Mouse (Mus musculus) hindbrain, postnatal 0 days (tissue): ENCODE measurements around the gene Zfp788. TPM values are rescaled to one million over a fixed set of nuclear protein-coding genes. Genes with fewer than 3 reads are reported as not detected.
"Not testable (repeated sequence)": the region's sequence is repeated elsewhere in the genome, so short reads cannot be mapped to it uniquely, and the experiment has no call there.

Experiments
- ATAC-seq: fragments of 200-750 bp; cut with Nextera tagmentation; 2 replicates; pipeline ENCODE4 v1.8.0; 2017; ENCODE audit warnings: mild to moderate bottlenecking, moderate TSS enrichment, moderate library complexity
- DNase-seq: peaks from one replicate; pipeline ENCODE4 v3.0.0-alpha.2; 2015; ENCODE audit warnings: low spot score
- H3K27ac ChIP-seq: fragments of 300-500 bp; sonication (generic); 2 replicates; pipeline ENCODE4 v1.5.1; 2014; ENCODE audit warnings: mild to moderate bottlenecking
- H3K27me3 ChIP-seq: fragments of 300-500 bp; sonication (generic); 2 replicates; pipeline ENCODE4 v1.6.1; 2014; ENCODE audit warnings: low read length, mixed read lengths; ENCODE audit not compliant: insufficient read depth
- H3K36me3 ChIP-seq: fragments of 300-500 bp; sonication (generic); 2 replicates; pipeline ENCODE4 v1.6.1; 2014; ENCODE audit warnings: low read length, mixed read lengths; ENCODE audit not compliant: insufficient read depth
- H3K4me1 ChIP-seq: fragments of 300-500 bp; sonication (generic); 2 replicates; pipeline ENCODE4 v1.6.1; 2014; ENCODE audit warnings: antibody characterized with exemption, low read length, mixed read lengths; ENCODE audit not compliant: insufficient read depth
- H3K4me2 ChIP-seq: fragments of 300-500 bp; sonication (generic); 2 replicates; pipeline ENCODE4 v1.6.1; 2014; ENCODE audit warnings: low read depth, mild to moderate bottlenecking, low read length, moderate library complexity, mixed read lengths
- H3K4me3 ChIP-seq: fragments of 300-500 bp; sonication (generic); 2 replicates; pipeline ENCODE4 v1.5.1; 2014; ENCODE audit warnings: low read length
- H3K9ac ChIP-seq: fragments of 300-500 bp; sonication (generic); replicated peaks from 2 replicates; pipeline ENCODE4 v1.6.1; 2014; ENCODE audit warnings: mild to moderate bottlenecking, low read length, moderate library complexity, mixed read lengths
- H3K9me3 ChIP-seq: fragments of 300-500 bp; sonication (generic); 2 replicates; pipeline ENCODE4 v1.6.1; 2016; ENCODE audit warnings: low read length, mixed read lengths
- CTCF ChIP-seq: IDR thresholded peaks from 2 replicates; pipeline ENCODE4 v1.5.1; 2016; ENCODE audit warnings: antibody characterized with exemption, control low read depth, low read depth
- WGBS: fragments of 180-500 bp; shearing (Covaris S2); extraction: QIAGEN DNeasy Blood & Tissue Kit; methylation state at CpG from one replicate; pipeline ENCODE4 v1.1.7; 2014; 5-methylcytosine and 5-hydroxymethylcytosine counted together
- polyA plus RNA-seq: library from polyadenylated mRNA; unstranded; fragments of >200 nt; fragmentation: Nextera tagmentation; extraction: Ambion mirVana; gene quantifications from 2 replicates; pipeline ENCODE4 v1.2.1, GENCODE M21; 2015
- total RNA-seq: library from RNA; depleted of rRNA; stranded (reverse); fragments of >200 nt; gene quantifications from 2 replicates; pipeline ENCODE4 v1.2.3, GENCODE M21; 2014; rRNA removed

Gene Zfp788
- 12.2 and 19.0 TPM in 2 replicates for total RNA-seq
- 14.4 and 16.2 TPM in 2 replicates for polyA plus RNA-seq

DNA sequence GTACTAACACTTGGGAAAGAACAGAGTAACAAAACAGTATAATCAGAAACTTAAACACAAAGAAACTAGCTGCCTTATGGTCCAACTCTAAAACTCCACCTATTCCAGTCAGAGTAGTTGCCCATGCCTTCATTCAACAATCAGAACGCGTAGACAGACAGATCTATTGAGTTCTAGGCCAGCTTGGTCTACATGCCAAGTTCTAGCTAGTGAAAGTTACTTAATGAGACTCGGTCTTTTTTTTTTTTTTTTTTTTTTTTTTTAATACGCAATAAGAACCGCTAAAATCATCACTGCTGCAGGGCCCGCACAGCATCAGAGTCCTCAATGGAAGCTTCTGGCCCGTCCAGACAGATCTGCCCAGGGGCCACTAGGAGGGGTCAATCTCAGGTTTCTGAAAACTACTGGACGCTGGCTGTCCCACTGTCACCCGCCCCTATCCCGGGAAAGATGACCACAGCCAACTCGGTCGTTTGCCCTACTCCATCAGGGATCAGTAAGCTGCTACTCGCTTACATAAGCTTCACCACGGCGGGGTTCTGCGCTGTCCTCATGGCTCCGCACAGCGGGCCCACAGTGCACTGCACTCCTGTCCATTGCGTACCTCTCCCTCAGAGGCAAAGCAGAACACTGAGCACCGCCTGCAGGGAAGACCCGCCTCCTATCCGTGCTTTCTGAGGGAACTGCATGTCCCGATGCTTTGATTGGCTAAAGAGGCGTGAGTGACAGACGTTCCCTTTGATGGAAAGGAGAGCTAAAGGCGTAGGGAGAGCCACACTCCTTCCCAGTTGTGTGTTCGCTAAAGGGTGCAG is at the start of gene Zfp788:
Zfp788 (plus strand) TSS at position 795 of the 812 bp plus-strand sequence.
- H3K36me3 ChIP-seq, result peaks cover 5% of the 10 kb centered on the region; the same call in 1 of the 2 replicates
- H3K9me3 ChIP-seq, result no peaks in the 10 kb centered on the region
- H3K9ac ChIP-seq, result peak within 1 kb of the TSS; percentile 84
- H3K27ac ChIP-seq, result peak within 1 kb of the TSS; percentile 99
- ATAC-seq, result peak; percentile 95
- 1% methylated on average over 27 of the region's 27 CpGs for WGBS
- H3K4me2 ChIP-seq, result peak within 1 kb of the TSS; percentile 89
- H3K27me3 ChIP-seq, result no peaks in the 10 kb centered on the region
- peak within 1 kb of the TSS; percentile 71 for H3K4me3 ChIP-seq
- peak; percentile 73 for TF ChIP-seq CTCF
- peaks cover 6% of the 10 kb centered on the region; the same call in 1 of the 2 replicates for H3K4me1 ChIP-seq
- peak; percentile 96 for DNase-seq

DNA sequence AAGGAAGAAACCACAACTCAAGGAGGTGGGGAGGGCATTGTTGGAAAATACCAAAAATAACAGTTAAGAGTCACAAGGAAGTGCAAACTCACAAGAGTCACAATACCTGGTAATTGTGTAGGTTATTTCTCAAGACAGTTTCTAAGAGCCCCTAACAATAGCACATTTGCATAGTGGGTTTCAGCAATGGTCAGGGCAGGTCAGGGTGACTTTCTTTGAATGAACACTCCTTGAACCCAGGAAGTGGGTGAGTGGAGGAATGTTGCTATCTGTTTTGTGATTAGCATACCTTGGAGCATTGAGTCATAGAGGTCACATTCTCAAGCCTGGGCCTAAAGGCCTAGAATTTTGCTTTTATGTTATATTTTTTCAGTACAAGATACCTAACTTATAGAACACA is 45.2 kb upstream of the Zfp788 start:
- not testable (repeated sequence) for ATAC-seq

GRCm38 (mm10) chr7:41598615-41599014 is 34.4 kb upstream of the Zfp788 start:
- peak; percentile 14 for ATAC-seq
- 50% methylated on average over 5 of the region's 5 CpGs for WGBS
- no peaks in the 10 kb centered on the region for H3K9me3 ChIP-seq
- 0 out of 2 replicates have a peak, but pooled peaks cover 3% of the 10 kb centered on the region for H3K27me3 ChIP-seq
- H3K9ac ChIP-seq, result peak overlapping the region; percentile 59; the same call in 1 of the 2 replicates
- H3K4me3 ChIP-seq, result peak overlapping the region; percentile 64
- TF ChIP-seq CTCF, result no peak
- H3K4me1 ChIP-seq, result no peaks in the 10 kb centered on the region
- no peak for DNase-seq
- peak overlapping the region; percentile 76 for H3K4me2 ChIP-seq
- peak overlapping the region; percentile 67 for H3K27ac ChIP-seq
- no peaks in the 10 kb centered on the region for H3K36me3 ChIP-seq

More for the DNA sequence above, 45.2 kb upstream of the Zfp788 start:
- H3K4me2 ChIP-seq, H3K4me1 ChIP-seq, H3K4me3 ChIP-seq, H3K36me3 ChIP-seq, H3K27me3 ChIP-seq, H3K27ac ChIP-seq, H3K9ac ChIP-seq, H3K9me3 ChIP-seq, DNase-seq: not testable (repeated sequence)

DNA sequence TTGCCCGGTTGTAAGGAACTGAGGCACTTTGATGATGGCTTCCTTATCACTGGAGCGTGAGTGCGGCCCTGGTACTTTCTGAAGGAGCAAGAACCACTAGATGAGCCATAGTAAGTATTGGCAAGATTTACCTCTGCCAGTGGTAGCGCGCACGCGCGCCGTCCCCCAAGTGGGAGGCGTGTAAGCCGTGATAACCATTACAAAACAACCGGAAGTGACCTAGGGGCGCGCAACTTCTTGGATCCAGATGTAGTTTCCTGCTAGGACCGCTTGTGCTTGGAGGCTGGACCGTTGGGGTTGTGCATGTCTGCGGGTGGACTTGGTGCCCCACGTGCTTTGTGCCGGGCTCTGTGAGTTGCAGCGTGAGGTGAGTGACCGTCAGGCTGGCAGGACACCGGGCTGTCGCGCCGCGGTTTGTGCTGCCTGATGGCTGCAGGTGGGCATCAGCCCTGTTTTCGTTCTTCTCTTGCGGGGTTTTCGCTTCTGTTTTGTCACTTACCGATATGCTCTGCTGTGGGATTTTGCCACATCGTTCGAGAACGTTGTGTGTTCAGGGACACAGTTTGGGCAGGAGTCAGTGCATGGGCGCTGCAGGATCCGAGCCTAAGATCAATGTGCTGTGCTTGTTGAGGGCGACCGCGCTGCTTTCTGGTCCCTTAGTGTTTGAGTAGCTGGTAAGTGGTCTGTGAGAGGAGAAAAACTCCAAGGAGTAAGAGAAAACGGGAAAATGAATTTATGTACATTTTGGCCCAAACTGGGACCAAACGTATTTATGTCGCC is 33.8 kb upstream of the Zfp788 start, which contains the start of gene 2610021A01Rik:
2610021A01Rik (plus strand) TSS at position 197 of the 780 bp plus-strand sequence.
- no peaks in the 10 kb centered on the region for H3K4me1 ChIP-seq
- TF ChIP-seq CTCF, result peak; percentile 40
- H3K9me3 ChIP-seq, result no peaks in the 10 kb centered on the region
- WGBS, result under 1% methylated on average over 41 of the region's 41 CpGs
- peak within 1 kb of the TSS; percentile 59 for H3K9ac ChIP-seq
- peak within 1 kb of the TSS; percentile 67 for H3K27ac ChIP-seq
- H3K4me2 ChIP-seq, result peak within 1 kb of the TSS; percentile 76
- DNase-seq (peak; percentile 98), ATAC-seq (peak; percentile 99)
- no peaks in the 10 kb centered on the region for H3K36me3 ChIP-seq
- 0 out of 2 replicates have a peak, but pooled peaks cover 3% of the 10 kb centered on the region for H3K27me3 ChIP-seq
- peak within 1 kb of the TSS; percentile 64 for H3K4me3 ChIP-seq

- Histone ChIP-seq H3K4me1 (no peaks in the 10 kb centered on the region), H3K4me2 (peak overlapping the region; percentile 76), H3K27me3 (0 out of 2 replicates have a peak, but pooled peaks cover 3% of the 10 kb centered on the region), H3K9ac (peak overlapping the region; percentile 59), H3K27ac (0 out of 2 replicates have a peak overlapping the region, but pooled peaks have one; percentile 67), H3K4me3 (peak overlapping the region; percentile 64), H3K9me3 (no peaks in the 10 kb centered on the region), H3K36me3 (no peaks in the 10 kb centered on the region)
- no peak for ATAC-seq
- WGBS, result 12% methylated on average over 3 of the region's 3 CpGs
- peak; percentile 57 for TF ChIP-seq CTCF
- DNase-seq, result peak; percentile 45
Measured at GRCm38 (mm10) chr7:41599932-41600548, 33.0 kb upstream of the Zfp788 start.

DNA sequence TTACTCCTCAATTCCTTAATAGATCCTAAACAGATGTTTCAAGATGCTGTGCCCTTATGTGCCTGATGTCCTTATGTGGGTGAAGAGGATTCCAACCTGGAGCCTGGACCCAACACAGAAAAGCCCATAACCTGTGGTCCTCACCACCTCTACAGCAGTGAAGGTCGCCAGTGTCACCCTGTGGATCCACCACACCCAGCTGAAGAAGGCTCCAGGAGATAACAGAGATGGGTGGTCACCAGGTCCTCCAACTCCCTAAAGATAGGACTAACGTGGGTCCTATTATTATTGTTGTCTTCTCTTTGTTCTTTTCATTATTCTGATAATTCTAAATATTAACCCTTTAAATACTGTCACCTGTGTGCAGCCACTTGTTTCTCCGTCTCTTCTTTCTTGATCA is 21.3 kb upstream of the Zfp788 start:
- ATAC-seq, result no peak
- H3K4me1 ChIP-seq, result no peaks in the 10 kb centered on the region
- DNase-seq, result no peak
- H3K9me3 ChIP-seq, result no peaks in the 10 kb centered on the region
- WGBS, result 85% methylated on average over 3 of the region's 3 CpGs
- no peak overlapping the region for H3K4me3 ChIP-seq
- no peak overlapping the region for H3K9ac ChIP-seq
- peaks cover 15% of the 10 kb centered on the region for H3K36me3 ChIP-seq
- no peak overlapping the region for H3K4me2 ChIP-seq
- no peak overlapping the region for H3K27ac ChIP-seq
- H3K27me3 ChIP-seq, result no peaks in the 10 kb centered on the region
- TF ChIP-seq CTCF, result no peak

GRCm38 (mm10) chr7:41616241-41616640 is 16.8 kb upstream of the Zfp788 start:
- not testable (repeated sequence) for ATAC-seq

More at GRCm38 (mm10) chr7:41616241-41616640, 16.8 kb upstream of the Zfp788 start:
- 100% methylated on average over 1 of the region's 1 CpGs for WGBS
- peaks cover 15% of the 10 kb centered on the region for H3K36me3 ChIP-seq
- H3K4me3 ChIP-seq, H3K9me3 ChIP-seq, H3K4me1 ChIP-seq, H3K27me3 ChIP-seq, H3K27ac ChIP-seq, H3K9ac ChIP-seq, H3K4me2 ChIP-seq, DNase-seq: not testable (repeated sequence)
